Mouse (Mus musculus) megakaryocyte progenitor cell, adult 5-6 weeks (primary cell): ENCODE data around the gene Clec11a. TPM values are rescaled to one million over a fixed set of nuclear protein-coding genes. Genes with fewer than 3 reads are reported as not detected.
A peak's percentile ranks its signal among the peaks of the same experiment; 100 is the strongest.

ENCODE experiments used
- ATAC-seq: replicated peaks from 2 replicates; pipeline ENCODE4 v1.8.0; 2016; ENCODE audit warnings: mild to moderate bottlenecking, moderate TSS enrichment, inconsistent platforms; ENCODE audit not compliant: poor library complexity
- total RNA-seq, 2 experiments: library from RNA; stranded (forward) in 1 of 2; stranded (reverse) in 1 of 2; fragments of 157-497, 149-512 nt in 1 of 2; fragments of 200-1000 nt in 1 of 2; gene quantifications; 2 replicates each; pipeline versions ENCODE4 v1.2.3 to v1.2.4; 2015 to 2017

Clec11a gene
- 4.1 TPM in 2 replicates for total RNA-seq (2015)
- total RNA-seq (2017), result 4.2 and 4.4 TPM in 2 replicates

GRCm38 (mm10) chr7:44306516-44307240 is at the start of gene Clec11a:
Gene Clec11a, minus strand, starts transcription at chr7:44306902.
- no peak for ATAC-seq

GRCm38 (mm10) chr7:44355411-44355810 is 48.7 kb upstream of the Clec11a start:
- no peak for ATAC-seq

GRCm38 (mm10) chr7:44353601-44354340 is 47.1 kb upstream of the Clec11a start:
- ATAC-seq, result no peak

GRCm38 (mm10) chr7:44352750-44353600 is 46.3 kb upstream of the Clec11a start:
- ATAC-seq, result no peak

GRCm38 (mm10) chr7:44351881-44352749 is 45.4 kb upstream of the Clec11a start:
- ATAC-seq, result no peak

GRCm38 (mm10) chr7:44350957-44351711 is 44.4 kb upstream of the Clec11a start:
- ATAC-seq, result peak; percentile 92

- no peak for ATAC-seq
Measured at GRCm38 (mm10) chr7:44349043-44349442, 42.3 kb upstream of the Clec11a start.

GRCm38 (mm10) chr7:44344622-44345021 is 37.9 kb upstream of the Clec11a start:
- peak; percentile 83 for ATAC-seq

- ATAC-seq, result no peak
Measured at GRCm38 (mm10) chr7:44343459-44344015, 36.8 kb upstream of the Clec11a start.

GRCm38 (mm10) chr7:44341714-44342113 is 35.0 kb upstream of the Clec11a start:
- no peak for ATAC-seq

- no peak for ATAC-seq
Measured at GRCm38 (mm10) chr7:44341119-44341518, 34.4 kb upstream of the Clec11a start.

GRCm38 (mm10) chr7:44340226-44340625 is 33.5 kb upstream of the Clec11a start:
- ATAC-seq, result no peak

- ATAC-seq, result no peak
Measured at GRCm38 (mm10) chr7:44337121-44337849, 30.6 kb upstream of the Clec11a start.

GRCm38 (mm10) chr7:44336046-44337021 is 29.6 kb upstream of the Clec11a start:
- ATAC-seq, result no peak

- ATAC-seq, result peak; percentile 81
Measured at GRCm38 (mm10) chr7:44335031-44335878, 28.6 kb upstream of the Clec11a start.

- no peak for ATAC-seq
Measured at GRCm38 (mm10) chr7:44334139-44334538, 27.4 kb upstream of the Clec11a start.
